Mouse (Mus musculus) common myeloid progenitor, adult 5-6 weeks (primary cell): ENCODE results near the gene Il25. TPM values are rescaled to one million over a fixed set of nuclear protein-coding genes. Genes with fewer than 3 reads are reported as not detected.

Experiments used
- ATAC-seq: replicated peaks from 2 replicates; pipeline ENCODE4 v1.8.0; 2016; ENCODE audit warnings: low read depth, mild to moderate bottlenecking, moderate TSS enrichment, inconsistent platforms; ENCODE audit not compliant: poor library complexity, severe bottlenecking
- total RNA-seq: library from RNA; stranded (forward); fragments of 200-1000, 187-1606 nt; gene quantifications from 2 replicates; pipeline ENCODE4 v1.2.3, GENCODE M21; 2017

Gene Il25
- total RNA-seq, 1 experiment from 2014 or later: not detected

DNA sequence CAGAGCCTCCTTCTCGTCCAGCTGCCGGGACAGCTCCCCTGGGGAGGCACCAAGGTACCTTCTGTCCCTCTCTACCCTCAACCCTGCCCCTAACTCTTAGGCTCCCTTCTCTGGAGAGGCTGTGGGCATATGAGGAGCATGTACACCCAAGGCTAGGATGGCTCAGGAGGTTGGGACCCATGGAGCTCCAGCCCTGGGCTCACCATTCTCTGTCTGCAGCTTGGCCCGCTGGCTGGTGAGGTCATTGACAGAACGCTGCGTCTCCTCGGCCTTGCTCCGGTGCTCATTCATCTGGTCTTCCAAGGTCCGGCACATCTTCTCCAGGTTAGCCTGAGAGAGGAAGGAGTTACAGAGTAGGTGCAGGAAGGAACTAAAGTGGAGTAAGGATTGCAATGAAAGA lies 46.2 kb downstream of the Il25 start:
- ATAC-seq: no peak

GRCm38 (mm10) chr14:54981934-54982333 lies 49.4 kb downstream of the Il25 start:
- ATAC-seq: no peak

Other genes starting within 250 kb of the Il25 start
- 26.5 and 33.2 TPM in 2 replicates for gene 1700123O20Rik, start 246.5 kb upstream of the Il25 start, total RNA-seq
- gene Acin1, start 245.8 kb upstream of the Il25 start, total RNA-seq: 238 and 282 TPM in 2 replicates
- 0.37 TPM in 1 of 2 replicates, not detected in the other for gene Gm29776, start 233.9 kb upstream of the Il25 start, total RNA-seq
- 1.2 and 4.9 TPM in 2 replicates for gene Cebpe, start 220.5 kb upstream of the Il25 start, total RNA-seq
- gene Slc7a8, start 150.7 kb upstream of the Il25 start, total RNA-seq: 4.4 and 5.5 TPM in 2 replicates
- gene Rnf212b, start 118.6 kb upstream of the Il25 start, total RNA-seq: not detected in 2 replicates
- 12.5 and 15.6 TPM in 2 replicates for gene Homez, start 61.7 kb upstream of the Il25 start, total RNA-seq
- gene Ppp1r3e, start 55.1 kb upstream of the Il25 start, total RNA-seq: 5.4 TPM in 1 of 2 replicates, not detected in the other
- 7.8 and 10.3 TPM in 2 replicates for gene Bcl2l2, start 49.3 kb upstream of the Il25 start, total RNA-seq
- gene Gm20521, start 49.3 kb upstream of the Il25 start, total RNA-seq: 2.4 TPM in 1 of 2 replicates, not detected in the other
- 466 and 493 TPM in 2 replicates for gene Pabpn1, start 40.2 kb upstream of the Il25 start, total RNA-seq
- 0.23 and 6.6 TPM in 2 replicates for gene Slc22a17, start 19.6 kb upstream of the Il25 start, total RNA-seq
- not detected in 2 replicates for gene Efs, start 6.6 kb upstream of the Il25 start, total RNA-seq
- not detected in 2 replicates for gene Cmtm5, start 3.6 kb downstream of the Il25 start, total RNA-seq
- not detected in 2 replicates for gene Myh6, start 34.2 kb downstream of the Il25 start, total RNA-seq
- gene Gm17428, start 44.2 kb downstream of the Il25 start, total RNA-seq: not detected in 2 replicates
- not detected in 2 replicates for gene Myh7, start 61.9 kb downstream of the Il25 start, total RNA-seq
- 53.3 and 56.1 TPM in 2 replicates for gene Ngdn, start 82.8 kb downstream of the Il25 start, total RNA-seq
- 2.0 and 5.0 TPM in 2 replicates for gene Zfhx2, start 159.6 kb downstream of the Il25 start, total RNA-seq
- gene Thtpa, start 162.1 kb downstream of the Il25 start, total RNA-seq: 8.3 and 12.9 TPM in 2 replicates
- gene Ap1g2, start 173.9 kb downstream of the Il25 start, total RNA-seq: 25.1 and 30.9 TPM in 2 replicates
- not detected in 2 replicates for gene Jph4, start 184.2 kb downstream of the Il25 start, total RNA-seq